In the genomic region with DNA sequence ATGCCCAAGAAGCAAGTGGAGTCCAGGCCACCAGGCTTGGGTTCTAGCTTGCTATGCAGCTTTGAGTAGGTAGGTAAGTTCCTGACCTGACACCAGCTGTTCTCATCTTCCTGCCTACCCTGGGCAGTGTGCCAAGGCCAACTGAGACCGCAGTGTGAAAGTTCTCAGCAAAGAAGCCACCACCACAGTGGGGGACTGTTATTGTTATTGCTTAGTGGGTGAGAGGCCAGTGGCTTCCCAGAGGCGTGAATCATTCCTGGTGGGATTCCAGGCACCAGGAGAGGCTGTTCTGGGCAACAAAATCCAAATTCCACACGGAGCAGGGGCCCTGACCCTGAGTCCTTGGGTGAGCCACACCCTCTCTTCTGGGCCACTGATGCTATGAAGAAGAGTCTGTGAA, we compare ENCODE assay signal across 10 mouse cellular contexts. TPM values are rescaled to one million over a fixed set of nuclear protein-coding genes. Genes with fewer than 3 reads are reported as not detected.
DNase-seq lines count a peak whose midpoint lies in the region; TF ChIP-seq lines count a peak whose summit lies in the region.
"Had no signal": no experiment of that assay in that cellular context is flagged by ENCODE, and none has a peak within 500 bp of the region (broad histone marks: within the 10 kb centered on the region; RNA-seq: fewer than 3 reads in every experiment).

No protein-coding gene starts in this region.

- H3K27ac ChIP-seq in kidney, adult 2 months (ENCODE audit: insufficient read depth, low read depth, low read length), result no peak overlapping the region
- H3K27ac ChIP-seq: heart, embryonic 13.5 days; macrophage had no signal

- no peak overlapping the region for H3K4me3 ChIP-seq in kidney, adult 2 months (ENCODE audit: insufficient read depth, low read depth, low read length)
- H3K4me3 ChIP-seq: heart, embryonic 13.5 days had no signal

- H3K36me3 ChIP-seq in kidney, adult 2 months (ENCODE audit: control insufficient read depth, insufficient read depth, low read length), result no peaks in the 10 kb centered on the region
- H3K36me3 ChIP-seq: heart, embryonic 13.5 days had no signal

- H3K4me1 ChIP-seq in kidney, adult 2 months (ENCODE audit: control insufficient read depth, insufficient read depth, low read length), result no peaks in the 10 kb centered on the region

- DNase-seq in kidney, adult 2 months, result peak; percentile 24
- DNase-seq in kidney, adult 8-10 months, result no peak
- peak; percentile 64 for DNase-seq in CD4-positive, CD25-positive, alpha-beta regulatory T cell, adult 2 months (ENCODE audit: low read depth, low spot score)
- peak; percentile 99 for DNase-seq in fibroblast of lung, adult 2 months (ENCODE audit: low read depth)
- DNase-seq in lung, postnatal 4 days, result peak; percentile 29 to 45
- no peak for DNase-seq in frontal cortex, adult 2 months (ENCODE audit: extremely low spot score in 1 of 2, low spot score in 1 of 2)
- DNase-seq in cerebellum, adult 9-11 months, result no peak
- no peak for DNase-seq in liver

- no peak for TF ChIP-seq CTCF in kidney, adult 2 months (conservative IDR thresholded peaks at IDR 0.05; ENCODE audit: insufficient read depth, insufficient read length, low read depth, low read length)

- TF ChIP-seq POLR2A in kidney, adult 2 months (IDR thresholded peaks at IDR 0.05; ENCODE audit: low read depth, low read length), result no peak

- H3K27me3 ChIP-seq in kidney, adult 2 months (replicated peaks; ENCODE audit: control insufficient read depth, insufficient read depth, low read length), result no peaks in the 10 kb centered on the region
- H3K27me3 ChIP-seq: heart, embryonic 13.5 days had no signal

- 24% methylated on average over 3 of the region's 3 CpGs for WGBS in kidney, adult 2 months

RNA-seq across cellular contexts. Expression of a gene that starts 19.8 kb away (rescaled TPM):
- polyA plus RNA-seq in kidney, adult 2 months (2012; rRNA removed), result 0.41 and 1.3 TPM in 2 replicates
- polyA plus RNA-seq in frontal cortex, adult 2 months (2012; rRNA removed), result 0.14 and 0.15 TPM in 2 replicates
- polyA plus RNA-seq: macrophage had no signal

RNA-seq across cellular contexts. Expression of a gene that starts 50.8 kb away (rescaled TPM):
- polyA plus RNA-seq in kidney, adult 2 months (2012; rRNA removed), result 1.8 and 2.4 TPM in 2 replicates
- polyA plus RNA-seq in frontal cortex, adult 2 months (2012; rRNA removed), result 1.4 and 1.6 TPM in 2 replicates

RNA-seq across cellular contexts. Expression of a gene that starts 52.6 kb away (rescaled TPM):
- polyA plus RNA-seq in kidney, adult 2 months (2012; rRNA removed), result not detected in 2 replicates
- 7.3 TPM in 2 replicates for polyA plus RNA-seq in frontal cortex, adult 2 months (2012; rRNA removed)
- polyA plus RNA-seq: heart, embryonic 13.5 days; macrophage had no signal

Comparison
In these comparisons a context has a peak if more than half of its experiments do, and no peak if none do; other contexts are left out.
1. DNase-seq: peak in kidney, adult 2 months (single experiment), CD4-positive, CD25-positive, alpha-beta regulatory T cell, adult 2 months (single experiment), fibroblast of lung, adult 2 months (single experiment) and lung, postnatal 4 days (2 of 2); none in kidney, adult 8-10 months (0 of 2), frontal cortex, adult 2 months (0 of 2), cerebellum, adult 9-11 months (single experiment) and liver (single experiment).